Mouse (Mus musculus): ENCODE measurements around the gene Adamtsl5. TPM values are rescaled to one million over a fixed set of nuclear protein-coding genes. Genes with fewer than 3 reads are reported as not detected.
"Not testable (repeated sequence)": the region's sequence is repeated elsewhere in the genome, so short reads cannot be mapped to it uniquely, and the experiment has no call there.

Gene Adamtsl5
- polyA plus RNA-seq, 1 experiment, result 27.2 TPM

- peaks cover 14% of the 10 kb centered on the region for H3K9me3 ChIP-seq
- no peak for TF ChIP-seq GATA1 (IDR thresholded peaks at IDR 0.05; ENCODE audit: borderline replicate concordance, low read length)
- TF ChIP-seq FLI1 (IDR thresholded peaks at IDR 0.05; ENCODE audit: low read length), result no peak
- H3K4me3 ChIP-seq (replicated peaks), result peak overlapping the region; percentile 85
- no peaks in the 10 kb centered on the region for H3K36me3 ChIP-seq (replicated peaks; ENCODE audit: low read length)
- H3K4me1 ChIP-seq, result peaks cover 38% of the 10 kb centered on the region
- peaks cover 89% of the 10 kb centered on the region for H3K27me3 ChIP-seq (replicated peaks)
Observed at GRCm38 (mm10) chr10:80357994-80358639, 9.9 kb upstream of the Adamtsl5 start.

GRCm38 (mm10) chr10:80357336-80357735, 9.1 kb upstream of the Adamtsl5 start:
- no peak for TF ChIP-seq GATA1 (IDR thresholded peaks at IDR 0.05; ENCODE audit: borderline replicate concordance, low read length)
- TF ChIP-seq FLI1 (IDR thresholded peaks at IDR 0.05; ENCODE audit: low read length), result no peak
- Histone ChIP-seq H3K27me3 (replicated peaks) (peaks cover 89% of the 10 kb centered on the region), H3K4me1 (peaks cover 46% of the 10 kb centered on the region), H3K9me3 (peaks cover 6% of the 10 kb centered on the region), H3K4me3 (replicated peaks) (no peak overlapping the region), H3K36me3 (replicated peaks; ENCODE audit: low read length) (no peaks in the 10 kb centered on the region)

GRCm38 (mm10) chr10:80356737-80357136, 8.5 kb upstream of the Adamtsl5 start:
- H3K36me3 ChIP-seq (replicated peaks; ENCODE audit: low read length), result no peaks in the 10 kb centered on the region
- H3K27me3 ChIP-seq (replicated peaks), result peaks cover 93% of the 10 kb centered on the region
- H3K4me1 ChIP-seq, result peaks cover 52% of the 10 kb centered on the region
- peaks cover 3% of the 10 kb centered on the region; the same call in 1 of the 2 replicates for H3K9me3 ChIP-seq
- H3K4me3 ChIP-seq (replicated peaks), result no peak overlapping the region
- TF ChIP-seq GATA1 (IDR thresholded peaks at IDR 0.05; ENCODE audit: borderline replicate concordance, low read length) (no peak), FLI1 (IDR thresholded peaks at IDR 0.05; ENCODE audit: low read length) (no peak)

GRCm38 (mm10) chr10:80356001-80356682, 7.9 kb upstream of the Adamtsl5 start, which contains the start of gene Plk5:
Gene Plk5, plus strand, starts transcription at chr10:80356459.
- Histone ChIP-seq H3K27me3 (replicated peaks) (peaks cover 96% of the 10 kb centered on the region), H3K4me1 (peaks cover 53% of the 10 kb centered on the region), H3K4me3 (replicated peaks) (no peak within 1 kb of the TSS), H3K36me3 (replicated peaks; ENCODE audit: low read length) (no peaks in the 10 kb centered on the region), H3K9me3 (0 out of 2 replicates have a peak, but pooled peaks cover 3% of the 10 kb centered on the region)
- TF ChIP-seq FLI1 (IDR thresholded peaks at IDR 0.05; ENCODE audit: low read length), result no peak
- TF ChIP-seq GATA1 (IDR thresholded peaks at IDR 0.05; ENCODE audit: borderline replicate concordance, low read length), result no peak

- peaks cover 96% of the 10 kb centered on the region for H3K27me3 ChIP-seq (replicated peaks)
- TF ChIP-seq GATA1 (IDR thresholded peaks at IDR 0.05; ENCODE audit: borderline replicate concordance, low read length) (no peak), FLI1 (IDR thresholded peaks at IDR 0.05; ENCODE audit: low read length) (no peak)
- H3K36me3 ChIP-seq (replicated peaks; ENCODE audit: low read length), result no peaks in the 10 kb centered on the region
- no peak overlapping the region for H3K4me3 ChIP-seq (replicated peaks)
- H3K4me1 ChIP-seq, result peaks cover 59% of the 10 kb centered on the region
- H3K9me3 ChIP-seq, result 0 out of 2 replicates have a peak, but pooled peaks cover 3% of the 10 kb centered on the region
Observed at GRCm38 (mm10) chr10:80355431-80355830, 7.2 kb upstream of the Adamtsl5 start.

- peaks cover 93% of the 10 kb centered on the region for H3K27me3 ChIP-seq (replicated peaks)
- TF ChIP-seq FLI1 (IDR thresholded peaks at IDR 0.05; ENCODE audit: low read length), result no peak
- TF ChIP-seq GATA1 (IDR thresholded peaks at IDR 0.05; ENCODE audit: borderline replicate concordance, low read length), result no peak
Observed at GRCm38 (mm10) chr10:80352727-80353126, 4.5 kb upstream of the Adamtsl5 start.

GRCm38 (mm10) chr10:80351896-80352295, 3.7 kb upstream of the Adamtsl5 start:
- Histone ChIP-seq H3K4me3 (replicated peaks) (no peak overlapping the region), H3K4me1 (peaks cover 78% of the 10 kb centered on the region), H3K9me3 (no peaks in the 10 kb centered on the region), H3K27me3 (replicated peaks) (peaks cover 86% of the 10 kb centered on the region), H3K36me3 (replicated peaks; ENCODE audit: low read length) (no peaks in the 10 kb centered on the region)
- TF ChIP-seq GATA1 (IDR thresholded peaks at IDR 0.05; ENCODE audit: borderline replicate concordance, low read length) (no peak), FLI1 (IDR thresholded peaks at IDR 0.05; ENCODE audit: low read length) (no peak)

More at GRCm38 (mm10) chr10:80352727-80353126, 4.5 kb upstream of the Adamtsl5 start:
- peak overlapping the region; percentile 46 for H3K4me3 ChIP-seq (replicated peaks)
- H3K36me3 ChIP-seq (replicated peaks; ENCODE audit: low read length), result no peaks in the 10 kb centered on the region
- peaks cover 75% of the 10 kb centered on the region for H3K4me1 ChIP-seq
- H3K9me3 ChIP-seq, result no peaks in the 10 kb centered on the region

GRCm38 (mm10) chr10:80350292-80350691, 2.1 kb upstream of the Adamtsl5 start:
- H3K27me3 ChIP-seq (replicated peaks), result peaks cover 70% of the 10 kb centered on the region
- peak overlapping the region; percentile 9 for H3K4me3 ChIP-seq (replicated peaks)
- no peak for TF ChIP-seq FLI1 (IDR thresholded peaks at IDR 0.05; ENCODE audit: low read length)
- H3K4me1 ChIP-seq, result peaks cover 73% of the 10 kb centered on the region
- H3K9me3 ChIP-seq, result no peaks in the 10 kb centered on the region
- no peaks in the 10 kb centered on the region for H3K36me3 ChIP-seq (replicated peaks; ENCODE audit: low read length)

GRCm38 (mm10) chr10:80348981-80349380, 769 bp upstream of the Adamtsl5 start:
- no peaks in the 10 kb centered on the region for H3K9me3 ChIP-seq
- peaks cover 81% of the 10 kb centered on the region for H3K4me1 ChIP-seq
- peaks cover 58% of the 10 kb centered on the region for H3K27me3 ChIP-seq (replicated peaks)
- TF ChIP-seq GATA1 (IDR thresholded peaks at IDR 0.05; ENCODE audit: borderline replicate concordance, low read length) (no peak), FLI1 (IDR thresholded peaks at IDR 0.05; ENCODE audit: low read length) (no peak)
- no peaks in the 10 kb centered on the region for H3K36me3 ChIP-seq (replicated peaks; ENCODE audit: low read length)
- no peak overlapping the region for H3K4me3 ChIP-seq (replicated peaks)

GRCm38 (mm10) chr10:80347514-80347967, 671 bp downstream of the Adamtsl5 start:
- Histone ChIP-seq H3K27me3 (replicated peaks) (peaks cover 48% of the 10 kb centered on the region), H3K4me1 (peaks cover 84% of the 10 kb centered on the region), H3K9me3 (no peaks in the 10 kb centered on the region), H3K4me3 (replicated peaks) (peak overlapping the region; percentile 93), H3K36me3 (replicated peaks; ENCODE audit: low read length) (no peaks in the 10 kb centered on the region)
- TF ChIP-seq GATA1 (IDR thresholded peaks at IDR 0.05; ENCODE audit: borderline replicate concordance, low read length), result no peak
- no peak for TF ChIP-seq FLI1 (IDR thresholded peaks at IDR 0.05; ENCODE audit: low read length)

- H3K27me3 ChIP-seq (replicated peaks), result peaks cover 45% of the 10 kb centered on the region
- H3K4me1 ChIP-seq, result peaks cover 90% of the 10 kb centered on the region
- H3K9me3 ChIP-seq, result not testable (repeated sequence)
- H3K36me3 ChIP-seq (replicated peaks; ENCODE audit: low read length), result peaks cover 14% of the 10 kb centered on the region
- peak overlapping the region; percentile 80 for H3K4me3 ChIP-seq (replicated peaks)
Observed at GRCm38 (mm10) chr10:80345929-80346328, 2.3 kb downstream of the Adamtsl5 start.

Data from megakaryocyte, embryonic 14.5 days (primary cell).